Mouse (Mus musculus): Measurements from ENCODE around the gene Dhdh. TPM values are rescaled to one million over a fixed set of nuclear protein-coding genes. Genes with fewer than 3 reads are reported as not detected.

Gene Dhdh
- total RNA-seq, 2 experiments from 2014 or later: 3.9 to 4.7 TPM

DNA sequence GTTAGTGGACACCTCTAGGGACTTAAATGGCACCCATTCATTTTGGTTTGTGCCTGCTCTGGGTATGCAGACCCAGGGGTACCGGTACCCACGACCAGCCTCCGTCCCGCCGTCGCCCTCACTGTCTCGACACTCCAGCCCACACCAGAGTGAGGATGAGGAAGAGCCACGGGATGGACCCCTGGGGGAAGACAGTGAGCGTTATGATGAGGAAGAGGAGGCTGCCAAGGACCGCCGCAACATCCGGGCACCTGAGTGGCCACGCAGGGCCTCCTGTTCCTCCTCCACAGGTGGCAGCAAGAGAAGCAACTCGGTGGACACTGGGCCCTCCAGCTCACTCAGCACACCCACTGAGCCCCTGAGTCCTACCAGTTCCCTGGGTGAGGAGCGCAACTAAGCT is 33.6 kb downstream of the Dhdh start:
- DNase-seq (ENCODE audit: low spot score in 2 of 2): no peak

GRCm38 (mm10) chr7:45451344-45451982 is 37.1 kb downstream of the Dhdh start:
- peak; percentile 90 to 93 for DNase-seq (ENCODE audit: low spot score in 2 of 2)

GRCm38 (mm10) chr7:45449974-45450373 is 38.6 kb downstream of the Dhdh start:
- no peak for DNase-seq (ENCODE audit: low spot score in 2 of 2)

GRCm38 (mm10) chr7:45447325-45447990 is 41.1 kb downstream of the Dhdh start:
- DNase-seq (ENCODE audit: low spot score in 2 of 2): no peak

DNA sequence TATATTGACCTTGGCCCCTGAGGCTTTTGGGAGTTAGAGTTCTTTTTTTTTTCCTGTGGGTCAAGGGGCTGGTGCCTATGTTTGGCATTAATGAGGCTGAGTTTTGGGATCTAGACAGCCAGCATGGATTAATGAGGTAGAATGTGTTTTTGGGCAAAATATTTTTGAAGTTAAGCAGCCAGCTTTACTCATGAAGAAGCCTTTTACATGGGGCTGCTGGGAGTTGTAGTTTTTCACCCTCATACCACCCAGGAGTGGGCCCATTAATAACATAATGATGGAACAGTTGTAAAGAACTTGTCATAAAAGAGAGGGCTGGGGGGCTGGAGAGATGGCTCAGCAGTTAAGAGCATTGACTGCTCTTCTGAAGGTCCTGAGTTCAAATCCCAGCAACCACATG is 42.0 kb downstream of the Dhdh start:
- no peak for DNase-seq (ENCODE audit: low spot score in 2 of 2)

- DNase-seq (ENCODE audit: low spot score in 2 of 2): no peak
These were observed 44.8 kb downstream of the Dhdh start for GRCm38 (mm10) chr7:45443526-45444420.

- no peak for DNase-seq (ENCODE audit: low spot score in 2 of 2)
These were observed 50.9 kb downstream of the Dhdh start, which contains the start of gene Ruvbl2 for GRCm38 (mm10) chr7:45437521-45438276. Ruvbl2 (minus strand) TSS chr7:45438096.

GRCm38 (mm10) chr7:45437046-45437445 is 51.6 kb downstream of the Dhdh start:
- no peak for DNase-seq (ENCODE audit: low spot score in 2 of 2)

GRCm38 (mm10) chr7:45436444-45436843 is 52.2 kb downstream of the Dhdh start:
- no peak for DNase-seq (ENCODE audit: low spot score in 2 of 2)

- no peak for DNase-seq (ENCODE audit: low spot score in 2 of 2)
These were observed 53.6 kb downstream of the Dhdh start for GRCm38 (mm10) chr7:45435038-45435437.

DNA sequence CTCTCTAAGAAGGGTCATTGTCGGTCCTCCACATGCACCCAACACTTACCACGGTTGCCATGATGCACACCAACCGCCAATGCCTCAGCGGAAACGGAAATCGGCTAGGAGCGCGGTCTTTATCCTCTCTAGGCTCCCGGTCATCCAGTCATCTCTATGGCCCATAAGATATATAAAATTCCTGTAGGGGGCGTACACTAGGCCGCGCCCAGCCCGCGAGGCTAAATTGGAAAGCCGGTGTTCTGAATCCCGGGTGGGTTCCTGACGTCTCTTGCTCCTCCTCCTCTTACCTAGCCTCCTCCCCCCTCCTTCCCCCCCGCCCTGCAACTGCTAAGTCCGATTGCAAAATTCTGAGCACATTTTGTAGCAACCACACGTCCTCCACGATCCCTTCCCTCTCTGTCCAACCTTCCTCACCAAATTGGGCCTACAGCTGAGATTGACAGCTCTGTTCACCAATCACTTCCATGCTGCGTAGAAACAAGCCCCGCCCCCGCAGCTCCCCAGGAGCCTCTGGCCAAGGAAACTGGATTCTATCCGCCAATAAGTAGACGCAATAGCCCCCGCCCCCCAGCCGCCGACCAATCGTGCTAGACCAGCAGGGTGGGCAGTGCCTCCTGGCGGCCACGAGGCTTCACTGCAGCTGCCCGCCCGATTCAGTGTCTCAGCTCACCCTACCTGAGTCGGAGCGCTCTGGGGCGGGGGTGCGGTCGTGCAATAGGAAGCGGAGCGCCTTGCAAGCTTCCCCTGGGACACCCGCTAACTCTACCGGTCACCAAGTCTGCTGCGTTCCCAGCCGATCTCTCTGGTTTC is 54.2 kb downstream of the Dhdh start, which contains the start of gene Gys1:
Gene Gys1 (plus strand): TSS at position 642 of the 813 bp plus-strand sequence.
- peak; percentile 100 for DNase-seq (ENCODE audit: low spot score in 2 of 2)

- no peak for DNase-seq (ENCODE audit: low spot score in 2 of 2)
These were observed 54.8 kb downstream of the Dhdh start for GRCm38 (mm10) chr7:45433835-45434202.

DNA sequence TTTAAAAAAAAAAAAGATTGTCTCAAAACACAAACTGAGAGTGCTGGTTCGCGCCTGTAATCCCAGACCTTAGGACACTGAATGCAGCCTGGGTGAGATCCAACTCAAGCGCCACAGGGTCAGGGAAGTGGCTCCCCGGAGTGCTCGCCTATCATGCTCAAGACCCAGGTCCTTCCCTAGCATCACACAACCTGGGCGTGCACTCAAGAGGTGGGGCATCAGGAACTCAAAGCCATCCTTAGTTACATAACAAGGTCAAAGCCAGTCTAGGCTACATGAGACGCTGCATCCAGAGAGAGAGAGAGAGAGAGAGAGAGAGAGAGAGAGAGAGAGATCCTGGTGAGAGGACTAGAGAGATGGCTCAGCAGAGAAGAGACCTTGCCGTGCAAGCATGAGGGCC is 62.0 kb downstream of the Dhdh start:
- DNase-seq (ENCODE audit: low spot score in 2 of 2): no peak

- DNase-seq (ENCODE audit: low spot score in 2 of 2): no peak
These were observed 67.4 kb downstream of the Dhdh start for GRCm38 (mm10) chr7:45421194-45421593.

Small RNAs within 50 kb of the gene (microRNA-seq; reads per million reads assigned to microRNA genes)
- gene Gm22133: 0 to 0.21 reads per million in 2 experiments

Other genes starting within 250 kb of the Dhdh start
- gene Cd37, start 249.7 kb downstream of the Dhdh start, total RNA-seq (2021): 1 to 10 TPM; 4.8 to 5.3 TPM
- gene Slc6a16, start 247.7 kb downstream of the Dhdh start, total RNA-seq (2021): 1 to 10 TPM; 1.7 to 1.9 TPM
- not detected for gene Slc6a21, start 211.3 kb downstream of the Dhdh start, total RNA-seq (2021)
- gene Trpm4, start 155.0 kb downstream of the Dhdh start, total RNA-seq (2021): 10 to 100 TPM; 19.0 to 26.5 TPM
- under 1 TPM; 0.19 to 0.30 TPM for gene Hrc, start 153.5 kb downstream of the Dhdh start, total RNA-seq (2021)
- gene Ppfia3, start 121.8 kb downstream of the Dhdh start, total RNA-seq (2021): 100 to 1,000 TPM; 154 to 170 TPM
- 100 to 1,000 TPM; 133 to 165 TPM for gene Lin7b, start 118.2 kb downstream of the Dhdh start, total RNA-seq (2021)
- 100 to 1,000 TPM; 372 to 395 TPM for gene Snrnp70, start 93.1 kb downstream of the Dhdh start, total RNA-seq (2021)
- gene Kcna7, start 83.2 kb downstream of the Dhdh start, total RNA-seq (2021): not detected
- gene Ntf5, start 75.1 kb downstream of the Dhdh start, total RNA-seq (2021): under 1 TPM in 1 of 2 experiments, not detected in 1; 0.19 TPM
- not detected for gene Lhb, start 68.0 kb downstream of the Dhdh start, total RNA-seq (2021)
- 10 to 100 TPM; 15.1 to 18.1 TPM for gene Gys1, start 54.0 kb downstream of the Dhdh start, total RNA-seq (2021)
- gene Ruvbl2, start 50.7 kb downstream of the Dhdh start, total RNA-seq (2021): 10 to 100 TPM; 32.4 to 34.5 TPM
- 100 to 1,000 TPM; 218 to 238 TPM for gene Ftl1, start 28.9 kb downstream of the Dhdh start, total RNA-seq (2021)
- gene Bax, start 21.9 kb downstream of the Dhdh start, total RNA-seq (2021): 10 to 100 TPM; 55.2 to 59.3 TPM
- gene Tulp2, start 6.9 kb downstream of the Dhdh start, total RNA-seq (2021): under 1 TPM in 1 of 2 experiments, not detected in 1; 0.21 TPM
- 1 to 10 TPM; 2.5 to 3.8 TPM for gene Gm45808, start 2.0 kb downstream of the Dhdh start, total RNA-seq (2021)
- 100 to 1,000 TPM; 111 to 112 TPM for gene Nucb1, start 21.6 kb upstream of the Dhdh start, total RNA-seq (2021)
- 10 to 100 TPM; 23.1 to 25.9 TPM for gene Ppp1r15a, start 37.5 kb upstream of the Dhdh start, total RNA-seq (2021)
- 1 to 10 TPM; 6.1 to 8.2 TPM for gene Plekha4, start 37.5 kb upstream of the Dhdh start, total RNA-seq (2021)
- gene Hsd17b14, start 66.1 kb upstream of the Dhdh start, total RNA-seq (2021): under 1 TPM; 0.37 to 0.56 TPM
- gene Bcat2, start 81.3 kb upstream of the Dhdh start, total RNA-seq (2021): 10 to 100 TPM; 25.3 to 26.9 TPM
- gene Fgf21, start 126.7 kb upstream of the Dhdh start, total RNA-seq (2021): not detected
- gene Fut1, start 128.5 kb upstream of the Dhdh start, total RNA-seq (2021): not detected
- under 1 TPM in 1 of 2 experiments, not detected in 1; 0.21 TPM for gene Izumo1, start 133.0 kb upstream of the Dhdh start, total RNA-seq (2021)
- gene Rasip1, start 138.7 kb upstream of the Dhdh start, total RNA-seq (2021): 1 to 10 TPM; 6.4 to 7.9 TPM
- 1 to 10 TPM; 2.0 to 2.6 TPM for gene Mamstr, start 151.2 kb upstream of the Dhdh start, total RNA-seq (2021)
- gene Fut2, start 177.6 kb upstream of the Dhdh start, total RNA-seq (2021): under 1 TPM; 0.12 to 0.26 TPM
- 10 to 100 TPM; 11.1 to 13.3 TPM for gene Ntn5, start 195.2 kb upstream of the Dhdh start, total RNA-seq (2021)
- 1 to 10 TPM; 1.2 to 1.7 TPM for gene Sec1, start 205.6 kb upstream of the Dhdh start, total RNA-seq (2021)
- 100 to 1,000 TPM; 215 to 220 TPM for gene Car11, start 211.0 kb upstream of the Dhdh start, total RNA-seq (2021)
- gene Dbp, start 216.3 kb upstream of the Dhdh start, total RNA-seq (2021): 10 to 100 TPM; 63.1 to 84.6 TPM
- gene Rpl18, start 226.7 kb upstream of the Dhdh start, total RNA-seq (2021): 100 to 1,000 TPM; 331 to 369 TPM
- 10 to 100 TPM; 32.3 to 33.0 TPM for gene Sphk2, start 229.2 kb upstream of the Dhdh start, total RNA-seq (2021)
- gene Fam83e, start 232.4 kb upstream of the Dhdh start, total RNA-seq (2021): under 1 TPM in 1 of 2 experiments, not detected in 1; 0.21 TPM
- gene Spaca4, start 237.0 kb upstream of the Dhdh start, total RNA-seq (2021): not detected

Measured in left cerebral cortex, adult 18-20 months (tissue).